Mouse (Mus musculus): Measurements from ENCODE around the gene Atrnl1. TPM values are rescaled to one million over a fixed set of nuclear protein-coding genes. Genes with fewer than 3 reads are reported as not detected.
A peak's percentile ranks its signal among the peaks of the same experiment; 100 is the strongest.

The Atrnl1 gene
- total RNA-seq, 2 experiments from 2014 or later: 10.4 to 10.9 TPM

GRCm38 (mm10) chr19:58118141-58118835 lies 507.5 kb downstream of the Atrnl1 start:
- intact Hi-C loops (cut with DNase I; ENCODE audit: low total_unique reads): no loop called here
- DNase-seq: peak; percentile 66

- no peak for DNase-seq
- intact Hi-C loops (cut with DNase I; ENCODE audit: low total_unique reads): no loop called here
Observed at GRCm38 (mm10) chr19:58118864-58119263, 508.0 kb downstream of the Atrnl1 start.

DNA sequence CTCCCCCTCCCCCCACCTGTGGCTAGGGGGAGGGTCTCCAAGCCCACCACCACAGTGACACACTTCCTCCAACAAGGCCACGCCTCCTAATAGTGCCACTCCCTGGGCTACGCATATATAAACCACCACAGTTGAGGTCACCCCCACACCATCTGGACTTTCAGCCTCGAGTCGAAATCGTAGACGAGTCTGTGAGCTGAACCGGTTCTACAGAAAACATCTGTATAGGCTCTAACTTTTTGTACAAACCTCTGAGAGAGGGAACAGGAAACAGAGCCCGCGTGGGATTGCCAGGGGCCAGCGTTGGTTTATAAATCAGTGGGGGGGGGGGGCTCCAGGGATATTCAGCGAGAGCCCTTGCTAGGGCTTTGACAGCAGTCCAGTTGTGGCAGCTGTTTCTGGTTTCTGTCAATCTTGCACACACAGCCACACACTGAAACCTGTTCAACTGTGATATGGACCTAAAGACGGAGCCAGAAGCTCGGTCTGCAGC lies 508.9 kb downstream of the Atrnl1 start:
- no peak for DNase-seq
- intact Hi-C loops (cut with DNase I; ENCODE audit: low total_unique reads): no loop called here

- intact Hi-C loops (cut with DNase I; ENCODE audit: low total_unique reads): no loop called here
- DNase-seq: no peak
Observed at GRCm38 (mm10) chr19:58120661-58121060, 509.8 kb downstream of the Atrnl1 start.

DNA sequence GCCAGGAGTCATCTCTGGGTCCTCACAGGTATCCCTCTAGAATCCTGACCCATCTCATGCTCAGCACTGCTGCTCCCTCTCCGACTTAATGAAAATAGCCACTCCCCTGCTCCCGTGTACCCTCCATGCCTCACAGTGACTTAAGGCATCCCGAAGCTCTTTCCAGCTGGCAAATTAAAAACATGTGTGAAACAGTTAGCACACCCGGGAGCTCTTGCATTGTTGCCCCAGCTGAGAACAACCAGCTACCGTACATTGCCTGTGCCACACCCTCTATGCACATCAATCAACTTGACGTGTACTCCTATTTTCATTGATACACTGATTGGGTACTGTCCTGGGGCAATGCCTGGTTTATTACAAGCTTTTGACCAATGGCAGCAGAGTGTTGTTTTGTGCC lies 510.8 kb downstream of the Atrnl1 start:
- intact Hi-C loops (cut with DNase I; ENCODE audit: low total_unique reads): no loop called here
- DNase-seq: no peak

DNA sequence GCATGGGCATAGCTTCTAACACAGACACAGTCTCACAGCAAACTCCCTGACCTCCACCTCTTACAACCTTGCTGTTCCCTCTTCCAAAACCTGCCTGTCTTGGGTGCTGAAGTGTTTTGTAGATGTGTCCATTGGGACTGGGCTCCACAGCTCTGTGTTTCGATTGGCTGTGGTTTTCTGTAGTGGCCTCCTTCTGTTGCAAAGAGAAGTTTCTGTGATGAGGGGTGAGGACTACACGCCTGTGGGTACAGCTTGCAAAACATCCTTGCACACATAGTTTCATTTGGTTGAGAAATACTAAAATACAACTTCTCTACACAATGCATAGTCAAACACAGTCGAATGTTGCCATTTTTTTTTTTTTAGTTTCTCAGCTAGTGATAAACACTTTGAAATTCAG lies 512.8 kb downstream of the Atrnl1 start:
- no peak for DNase-seq
- intact Hi-C loops (cut with DNase I; ENCODE audit: low total_unique reads): no loop called here

- intact Hi-C loops (cut with DNase I; ENCODE audit: low total_unique reads): no loop called here
- no peak for DNase-seq
Observed at GRCm38 (mm10) chr19:58124566-58124965, 513.7 kb downstream of the Atrnl1 start.

GRCm38 (mm10) chr19:58125010-58125409 lies 514.2 kb downstream of the Atrnl1 start:
- intact Hi-C loops (cut with DNase I; ENCODE audit: low total_unique reads): no loop called here
- no peak for DNase-seq

- intact Hi-C loops (cut with DNase I; ENCODE audit: low total_unique reads): no loop called here
- DNase-seq: no peak
Observed at GRCm38 (mm10) chr19:58131896-58132295, 521.1 kb downstream of the Atrnl1 start.

DNA sequence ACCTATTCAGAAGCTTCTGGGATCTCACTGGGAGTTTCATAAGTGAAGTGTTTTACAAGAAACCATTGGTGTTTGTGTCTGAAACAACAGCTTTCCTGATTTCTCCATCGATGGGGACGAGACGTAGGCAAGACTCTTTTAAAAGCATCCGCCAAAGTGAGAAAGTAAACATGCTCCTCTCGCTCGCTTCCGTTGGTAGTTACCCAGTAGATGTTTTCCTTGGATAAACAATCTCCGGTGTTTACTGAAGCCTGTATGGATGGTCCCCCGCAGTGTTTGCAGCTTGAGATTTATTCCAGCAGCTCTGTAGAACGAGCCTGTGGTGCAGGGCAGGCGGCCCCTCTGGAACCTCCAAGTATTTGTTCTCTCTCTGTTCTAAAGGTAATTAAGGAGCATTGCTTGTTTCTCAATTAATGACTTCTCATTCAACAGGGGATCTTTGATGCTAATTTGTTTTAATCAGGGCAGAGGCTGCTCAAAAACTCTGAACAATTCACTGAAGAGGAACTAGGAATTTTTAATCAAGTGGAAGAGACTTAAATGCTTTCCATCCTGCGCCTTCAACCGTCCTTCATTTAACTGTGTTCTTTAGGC lies 529.5 kb downstream of the Atrnl1 start:
- intact Hi-C loops (cut with DNase I; ENCODE audit: low total_unique reads): no loop called here
- no peak for DNase-seq

DNA sequence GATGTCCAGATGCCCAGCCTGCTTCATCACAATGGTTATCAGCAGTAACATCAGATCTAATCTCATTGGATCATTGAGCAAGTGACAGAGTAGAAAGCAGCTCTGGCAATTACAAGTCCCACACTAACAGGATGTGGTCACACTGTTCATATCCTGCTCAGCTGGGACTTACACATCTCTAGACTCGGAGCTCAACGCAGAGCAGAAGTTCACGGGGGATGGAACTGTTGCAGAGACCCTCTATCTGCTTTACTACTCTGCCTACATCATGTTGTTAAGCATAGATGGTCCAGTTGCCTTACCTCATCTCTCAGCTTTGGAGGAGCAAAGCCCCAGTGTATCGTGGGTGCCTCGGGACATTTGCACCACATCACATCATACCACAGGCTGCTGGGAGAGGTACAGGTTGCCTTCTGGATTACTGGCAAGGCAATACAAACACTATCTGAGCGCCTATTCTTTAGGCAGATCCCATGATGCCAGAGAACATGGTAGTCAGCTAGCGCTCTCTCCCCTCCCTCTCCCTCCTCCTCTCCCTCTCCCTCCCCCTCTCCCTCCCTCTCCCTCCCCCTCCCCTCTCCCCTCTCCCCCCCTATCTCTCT lies 533.1 kb downstream of the Atrnl1 start:
- DNase-seq: no peak
- intact Hi-C loops (cut with DNase I; ENCODE audit: low total_unique reads): no loop called here

DNA sequence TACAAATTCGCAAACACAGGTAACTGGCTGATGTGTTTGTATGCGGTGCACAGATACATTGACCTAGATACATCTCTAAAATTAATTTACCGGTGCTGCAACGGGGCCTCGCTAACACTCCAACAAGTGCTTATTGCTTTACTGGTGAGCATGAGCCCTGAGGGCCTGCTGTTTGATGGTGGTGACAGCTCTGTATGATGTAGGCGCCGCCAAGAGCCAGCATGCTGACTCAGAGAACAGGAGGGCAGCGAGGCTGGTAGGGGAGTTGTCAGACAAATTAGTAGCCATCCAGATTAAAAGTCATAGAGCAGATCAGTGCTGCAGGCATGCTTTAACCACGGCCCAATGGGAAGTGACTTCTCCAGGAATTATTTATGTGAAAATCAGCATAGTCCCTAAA lies 534.7 kb downstream of the Atrnl1 start:
- DNase-seq: no peak
- intact Hi-C loops (cut with DNase I; ENCODE audit: low total_unique reads): no loop called here

- intact Hi-C loops (cut with DNase I; ENCODE audit: low total_unique reads): no loop called here
- no peak for DNase-seq
Observed at GRCm38 (mm10) chr19:58151257-58151656, 540.4 kb downstream of the Atrnl1 start.

GRCm38 (mm10) chr19:58161569-58161968 lies 550.7 kb downstream of the Atrnl1 start:
- no peak for DNase-seq
- intact Hi-C loops (cut with DNase I; ENCODE audit: low total_unique reads): no loop called here

DNA sequence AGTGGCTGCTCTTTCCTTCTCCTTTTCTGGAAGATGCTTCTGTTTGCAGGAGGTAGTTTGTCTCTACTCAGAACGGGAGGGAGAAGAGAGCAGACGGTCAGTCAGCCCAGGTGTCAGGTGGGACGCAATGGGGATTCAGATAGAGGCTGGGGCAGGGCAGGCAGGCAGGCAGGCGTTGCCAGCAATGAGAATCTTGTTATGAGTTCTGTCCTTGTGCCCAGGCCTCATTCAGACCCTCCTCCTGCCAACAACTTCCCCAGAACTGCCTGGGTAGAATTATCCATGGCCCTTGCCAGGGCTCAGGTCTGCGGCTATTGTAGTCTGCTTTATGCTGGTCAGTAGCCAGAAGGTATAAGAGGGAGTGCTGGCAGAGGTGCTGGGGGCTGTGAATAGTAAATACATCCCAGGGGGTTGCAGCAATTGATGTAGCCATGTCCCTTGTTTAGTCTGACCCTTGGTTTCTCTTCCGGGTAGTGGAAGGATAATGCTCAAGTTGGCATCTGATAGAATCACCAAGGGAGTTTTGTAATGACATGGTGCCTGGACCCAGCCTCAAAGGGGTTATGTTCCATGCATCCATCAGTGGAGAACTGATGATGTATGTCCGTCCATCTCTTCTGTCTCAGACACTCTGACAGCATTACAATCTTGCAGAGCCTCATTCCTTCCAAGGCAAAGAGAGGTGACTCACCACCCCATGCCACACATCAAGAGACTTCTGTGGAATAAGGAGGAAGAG lies 554.2 kb downstream of the Atrnl1 start:
- no peak for DNase-seq
- intact Hi-C loops (cut with DNase I; ENCODE audit: low total_unique reads): no loop called here

- no peak for DNase-seq
- intact Hi-C loops (cut with DNase I; ENCODE audit: low total_unique reads): no loop called here
Observed at GRCm38 (mm10) chr19:58165635-58166015, 554.8 kb downstream of the Atrnl1 start.

DNA sequence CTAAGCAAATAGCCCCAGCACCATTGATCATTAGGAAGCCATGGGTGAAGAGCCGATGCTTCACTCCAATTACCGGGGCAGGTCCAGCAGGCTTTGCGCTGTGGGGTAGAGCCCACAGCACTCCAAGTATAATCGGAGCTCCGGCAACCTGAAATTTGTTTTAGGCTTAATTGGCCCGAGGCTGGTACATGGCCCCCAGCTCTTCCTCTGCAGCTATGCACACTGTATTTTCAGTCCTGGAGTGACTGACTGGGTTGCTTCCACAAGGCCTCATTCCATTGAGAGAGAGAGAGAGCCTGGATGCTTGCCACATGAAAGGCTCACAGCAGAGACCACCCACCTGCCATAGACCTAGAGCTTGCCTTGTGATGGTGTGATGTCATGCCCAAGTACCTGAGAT lies 555.3 kb downstream of the Atrnl1 start:
- no peak for DNase-seq
- intact Hi-C loops (cut with DNase I; ENCODE audit: low total_unique reads): no loop called here

DNA sequence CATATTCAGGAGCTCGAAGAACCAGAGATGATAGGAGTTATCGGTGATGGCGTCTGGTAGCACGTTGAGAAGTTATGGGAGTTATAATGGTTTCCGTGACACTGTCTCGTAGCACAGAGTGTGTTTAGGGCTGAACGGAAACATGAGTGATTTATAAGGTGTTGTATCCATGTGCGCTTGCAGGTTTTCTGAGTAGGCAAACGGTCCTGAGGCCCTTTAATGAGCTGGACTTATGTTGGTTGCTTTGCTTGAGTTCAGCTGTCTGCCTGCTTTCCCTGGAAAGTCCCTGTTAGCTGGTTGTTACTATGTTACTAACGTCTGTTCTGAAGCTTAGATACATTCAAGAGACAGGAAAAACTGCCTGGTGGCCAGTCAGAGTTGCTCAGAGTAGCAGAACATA lies 567.6 kb downstream of the Atrnl1 start:
- intact Hi-C loops (cut with DNase I; ENCODE audit: low total_unique reads): no loop called here
- no peak for DNase-seq

GRCm38 (mm10) chr19:58180773-58181172 lies 569.9 kb downstream of the Atrnl1 start:
- no peak for DNase-seq
- intact Hi-C loops (cut with DNase I; ENCODE audit: low total_unique reads): no loop called here

Data from gastrocnemius, postnatal 14 days (tissue).